Mouse (Mus musculus) skeletal muscle tissue, adult 2 months (tissue): ENCODE measurements at regions not wholly inside any gene's neighbourhood (a gene's known extent, or its start where the extent isn't known, plus 50 kb on each side); places are given as distances from the start of the nearest gene placed in this dataset.

Source experiments
- DNase-seq: peaks from one replicate; pipeline ENCODE4 v3.0.0-alpha.2; 2012; ENCODE audit warnings: low read depth, low spot score

DNA sequence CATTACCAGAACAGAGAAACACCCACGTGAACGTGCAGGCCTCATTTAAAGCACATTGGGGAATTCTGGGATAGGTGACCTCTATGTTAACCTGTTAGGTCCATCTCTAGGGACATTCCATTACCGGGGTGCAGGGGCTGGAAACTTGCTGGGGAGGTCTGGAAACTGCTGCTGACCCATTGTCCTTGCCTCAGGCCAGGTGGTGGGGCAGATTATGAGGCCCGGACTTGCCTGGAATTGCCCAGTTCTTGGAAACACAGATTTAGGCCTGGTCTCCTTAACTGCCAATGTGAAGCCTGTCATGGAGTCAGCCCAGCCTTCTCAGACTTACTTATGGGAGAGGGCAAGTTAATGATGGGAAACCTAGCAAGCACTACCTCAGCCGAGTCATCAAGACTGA, 175.3 kb upstream of the Klf7 start:
- DNase-seq = no peak

DNA sequence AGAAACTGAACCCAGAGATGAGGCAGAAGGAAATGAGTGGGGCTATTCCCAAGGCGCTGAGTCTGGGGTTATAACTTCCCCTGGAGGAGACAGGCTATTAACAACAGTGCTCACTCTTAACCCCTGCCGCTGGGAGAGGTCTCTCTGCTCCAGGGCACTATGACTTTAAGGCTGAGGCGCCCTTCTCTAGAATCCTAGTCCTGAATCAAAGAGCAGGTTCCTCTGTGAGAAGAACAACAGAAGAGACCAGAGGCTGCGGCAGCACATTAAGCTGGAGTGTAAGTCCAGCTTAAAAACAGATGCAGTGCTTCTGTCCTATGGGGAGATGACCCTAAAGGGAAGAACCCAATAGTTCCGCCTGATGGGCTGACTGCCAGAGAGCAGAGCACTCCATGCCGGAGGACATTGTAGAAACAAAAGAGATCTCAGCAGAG, 173.4 kb upstream of the Klf7 start:
- DNase-seq = peak; percentile 35

DNA sequence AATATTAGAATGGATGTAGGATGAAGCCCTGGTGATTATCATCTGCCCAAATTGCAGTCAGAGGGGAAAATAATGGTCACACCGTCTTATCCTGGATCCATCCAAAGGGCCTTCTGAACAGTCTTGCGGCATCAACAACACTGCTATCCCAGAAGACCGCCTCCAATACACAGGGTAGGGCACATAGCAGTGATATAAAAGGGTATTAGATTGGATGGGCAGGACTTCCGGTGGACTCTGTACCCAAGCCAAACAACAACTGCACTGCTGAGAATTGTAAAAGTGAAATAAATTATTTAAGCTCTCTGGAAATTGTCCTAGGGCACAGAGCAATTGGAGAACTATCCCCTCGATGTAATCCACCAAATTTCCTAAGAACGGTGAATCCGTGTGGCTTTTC, 173.0 kb upstream of the Klf7 start:
- no peak for DNase-seq

DNA sequence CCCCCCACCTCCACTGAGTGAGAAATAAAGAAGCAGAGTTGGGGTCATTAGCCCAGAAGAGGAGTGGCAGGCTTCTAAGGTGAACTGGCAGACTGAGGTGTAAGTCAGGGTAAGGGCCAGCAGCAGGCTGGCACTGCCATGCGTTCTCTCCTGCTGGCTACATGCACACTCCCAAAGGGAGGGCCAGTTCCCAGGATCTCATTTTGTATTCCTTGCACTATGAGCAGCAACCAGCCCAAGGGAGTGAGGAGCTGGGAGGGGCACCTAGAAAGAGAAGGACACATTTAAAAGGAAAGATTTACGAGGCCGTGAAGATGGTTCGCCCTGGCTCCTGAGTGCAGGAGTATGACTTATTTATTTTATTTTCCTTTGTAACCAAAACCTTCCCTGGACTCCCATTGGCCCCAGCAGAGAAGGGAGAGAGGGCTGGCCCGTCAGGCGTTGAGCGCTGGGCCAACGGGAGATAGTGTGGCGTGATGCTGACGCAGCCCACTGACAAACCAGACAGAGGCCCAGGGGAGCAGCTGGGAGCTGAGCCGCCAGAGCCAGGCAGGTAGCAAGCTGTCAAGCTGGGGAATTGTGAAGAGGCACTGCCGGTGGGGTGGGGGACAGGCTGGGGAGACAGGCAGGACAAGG, 166.8 kb upstream of the Klf7 start:
- no peak for DNase-seq

DNA sequence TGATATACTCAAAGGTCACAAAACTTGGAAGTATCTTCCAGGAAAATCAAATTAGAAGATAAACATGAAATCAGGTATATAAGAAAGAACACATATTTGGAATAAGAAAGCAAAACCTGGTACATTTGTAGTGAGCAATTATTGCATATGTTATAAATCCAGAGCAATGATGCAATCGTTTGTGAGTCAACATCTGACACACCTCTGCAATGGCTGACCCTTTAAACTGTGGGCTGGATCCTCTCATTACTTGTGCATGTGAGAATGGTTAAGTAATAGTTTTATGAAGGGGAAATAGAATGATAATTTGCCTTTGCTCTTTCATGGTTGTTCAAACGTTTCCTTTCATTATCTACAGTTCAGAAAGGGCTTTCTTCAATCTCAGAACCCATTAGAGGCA, 165.0 kb upstream of the Klf7 start:
- no peak for DNase-seq

DNA sequence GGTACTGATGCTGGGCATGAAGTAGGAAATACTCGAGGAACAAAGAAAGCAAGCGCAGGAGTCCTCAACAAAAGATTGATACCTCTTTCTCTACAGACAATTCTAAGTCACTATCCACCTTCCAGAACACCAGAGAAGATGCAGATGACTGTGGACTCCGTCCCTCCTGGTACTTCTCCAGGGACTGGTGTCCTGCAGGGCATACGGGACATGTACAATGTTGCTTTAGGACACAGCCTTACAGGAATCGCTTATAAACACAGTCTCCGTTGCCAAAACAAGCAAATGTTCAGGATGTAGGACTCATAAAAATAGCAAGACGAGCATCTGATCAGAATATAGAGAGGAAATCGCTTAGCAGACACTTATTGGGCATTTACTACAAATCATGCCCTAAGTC, 162.6 kb upstream of the Klf7 start:
- DNase-seq = no peak

DNA sequence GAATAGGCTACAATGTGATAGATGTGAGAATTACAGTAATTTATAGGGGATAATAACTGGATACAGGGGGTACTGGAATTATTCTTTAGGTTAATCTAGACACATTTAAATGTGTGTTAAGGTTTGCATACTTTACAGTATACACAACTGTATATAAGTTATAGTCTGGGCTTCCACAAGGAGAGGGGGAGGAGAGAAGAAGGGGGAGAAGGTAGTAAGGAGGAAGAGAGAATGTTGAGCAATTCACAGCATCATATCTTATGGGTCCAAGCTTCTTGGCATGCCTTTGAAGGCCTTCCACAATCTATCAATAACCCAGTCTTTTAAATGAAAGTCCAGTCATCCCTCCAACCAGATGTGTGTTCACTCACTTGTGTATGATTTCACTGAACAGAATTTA, 153.8 kb upstream of the Klf7 start:
- no peak for DNase-seq

DNA sequence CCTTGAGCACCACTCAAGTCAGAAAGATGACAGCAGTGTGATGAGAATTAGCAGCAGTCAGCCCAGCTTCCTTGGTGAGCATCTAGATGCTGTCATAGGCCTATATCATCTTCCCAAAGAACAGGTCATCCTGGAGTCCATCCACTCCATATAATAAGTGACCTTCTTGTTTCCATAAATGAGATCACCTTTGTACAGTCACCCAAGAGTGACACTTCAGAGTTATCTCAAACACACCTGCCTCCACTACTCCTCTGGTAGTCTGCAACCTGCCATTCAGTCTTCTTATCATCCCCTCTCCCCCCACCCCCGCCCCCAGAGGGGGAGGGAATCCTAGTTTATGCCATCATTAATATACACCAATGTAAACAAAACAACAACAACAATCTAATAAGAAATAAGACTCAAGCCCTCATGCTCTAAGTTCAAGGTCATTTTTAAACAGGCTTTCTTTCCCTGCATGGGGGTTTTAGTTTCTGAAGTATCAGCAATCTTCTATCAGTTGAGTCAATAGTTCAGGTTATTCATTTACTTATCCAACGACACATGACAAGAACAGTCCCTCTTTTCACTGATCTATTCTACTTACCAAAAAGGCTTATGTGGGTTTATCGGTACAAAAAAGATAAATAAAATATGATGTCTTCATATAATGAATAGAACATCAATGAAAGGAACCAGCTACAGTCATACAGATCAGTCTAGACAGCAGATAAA, 153.2 kb upstream of the Klf7 start:
- no peak for DNase-seq

DNA sequence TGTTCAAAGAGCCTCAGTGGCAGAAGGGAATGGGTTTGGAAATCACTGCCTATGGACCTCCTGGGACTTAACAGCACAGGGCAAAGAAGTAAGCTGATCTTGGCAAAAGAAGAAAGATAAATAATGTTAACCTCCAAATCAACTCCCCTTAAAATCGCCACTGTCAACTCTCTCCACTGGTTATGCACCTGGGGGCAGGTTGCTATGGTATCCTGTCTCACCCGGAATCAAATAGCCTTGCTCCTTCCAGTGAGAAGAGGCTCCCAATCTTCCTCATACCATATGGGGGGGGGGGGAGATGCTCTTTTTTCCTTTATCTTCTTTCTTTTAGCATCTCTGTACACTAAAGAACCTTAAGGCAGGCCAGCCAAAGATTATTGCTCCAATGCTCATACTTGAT, 135.2 kb upstream of the Klf7 start:
- no peak for DNase-seq

DNA sequence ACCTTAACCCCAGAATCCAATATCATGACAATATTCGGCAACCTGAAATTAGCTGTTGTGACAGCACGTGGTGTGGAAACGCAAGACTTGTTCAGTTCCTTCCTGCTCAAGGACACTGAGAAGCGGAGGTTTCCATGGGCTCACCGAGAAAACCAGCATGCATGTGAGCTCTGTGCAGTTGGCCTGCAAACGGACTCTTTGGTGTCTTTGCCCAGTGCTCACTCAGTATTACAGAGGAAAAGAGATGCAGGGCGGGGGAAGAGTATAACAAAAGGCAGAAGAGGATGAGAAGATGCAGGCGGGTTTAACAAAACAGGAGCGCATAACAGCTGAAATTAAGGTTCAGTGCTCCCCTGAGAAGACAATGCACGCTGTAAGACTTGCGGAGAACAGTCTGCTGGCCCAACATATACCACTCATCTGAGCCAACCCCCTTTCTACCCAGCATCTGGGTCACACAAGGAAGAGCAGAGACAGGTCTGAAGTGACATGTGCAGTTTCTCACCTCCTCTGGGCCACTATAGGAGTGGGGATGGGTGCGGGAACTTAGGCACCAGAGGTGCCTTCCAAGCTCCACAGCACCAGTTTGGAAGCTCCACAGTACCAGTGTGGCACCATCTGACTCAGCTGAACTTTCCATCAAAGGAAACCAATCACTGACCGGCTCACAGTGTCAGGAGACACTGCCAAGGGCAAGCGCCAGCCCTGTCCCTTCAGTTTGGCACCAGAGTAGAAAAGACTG, 133.6 kb upstream of the Klf7 start:
- DNase-seq = no peak

DNA sequence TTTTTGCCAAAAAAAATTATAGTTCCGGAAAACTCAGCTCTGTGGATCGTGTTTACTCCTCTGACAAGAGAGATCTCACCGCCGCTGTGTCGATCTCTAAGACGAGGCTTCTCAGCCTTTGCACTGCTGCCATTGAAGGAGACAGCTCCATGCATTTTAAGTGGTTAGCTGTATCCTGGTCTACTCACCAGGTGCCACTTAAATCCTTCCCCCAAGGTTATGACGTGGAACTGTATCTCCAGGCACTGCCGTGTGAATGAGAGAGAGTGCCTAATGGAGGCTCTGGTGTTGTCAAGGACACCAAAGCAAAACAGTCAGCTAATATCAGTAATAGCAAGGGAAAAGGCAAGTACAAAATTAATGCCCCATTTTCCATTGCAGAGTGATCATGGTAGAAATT, 132.6 kb upstream of the Klf7 start:
- no peak for DNase-seq

DNA sequence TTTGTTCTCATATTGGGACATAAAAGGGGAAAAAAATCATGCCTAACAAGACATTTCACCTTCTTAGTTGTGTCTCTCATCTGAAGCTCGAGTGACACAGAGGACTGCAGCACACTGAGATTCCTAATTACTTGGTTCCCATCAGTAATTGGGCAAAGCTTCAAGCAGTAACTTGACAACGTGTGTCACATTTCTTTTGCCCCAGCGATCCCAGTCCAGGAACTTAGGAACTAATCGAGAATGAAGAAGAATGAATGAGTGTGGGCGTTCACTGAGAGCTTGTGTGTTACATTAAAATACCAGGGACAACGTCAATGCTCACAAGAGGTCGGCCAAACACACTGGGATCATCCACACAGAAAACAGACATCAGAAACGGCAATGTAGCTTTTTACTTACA, 131.9 kb upstream of the Klf7 start:
- DNase-seq = no peak

DNA sequence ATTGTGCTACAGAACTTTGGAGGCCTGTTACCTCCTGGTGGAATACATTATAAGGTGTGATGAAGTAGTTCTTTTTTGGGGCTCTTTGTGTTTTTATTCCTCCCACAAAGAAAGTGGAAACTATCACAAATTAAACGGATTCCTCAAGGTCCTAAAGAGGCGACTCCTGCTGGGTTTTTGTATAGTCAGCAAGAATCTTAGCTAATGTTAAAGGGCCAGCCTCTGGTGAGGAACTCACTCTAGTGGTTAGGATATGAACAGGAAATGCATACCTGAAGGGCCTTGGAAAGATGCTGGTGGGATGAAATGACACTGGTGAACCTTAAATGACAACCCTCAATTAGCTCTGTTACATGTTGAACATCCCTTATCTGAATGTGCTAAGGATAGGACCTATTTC, 120.3 kb upstream of the Klf7 start:
- DNase-seq = no peak

DNA sequence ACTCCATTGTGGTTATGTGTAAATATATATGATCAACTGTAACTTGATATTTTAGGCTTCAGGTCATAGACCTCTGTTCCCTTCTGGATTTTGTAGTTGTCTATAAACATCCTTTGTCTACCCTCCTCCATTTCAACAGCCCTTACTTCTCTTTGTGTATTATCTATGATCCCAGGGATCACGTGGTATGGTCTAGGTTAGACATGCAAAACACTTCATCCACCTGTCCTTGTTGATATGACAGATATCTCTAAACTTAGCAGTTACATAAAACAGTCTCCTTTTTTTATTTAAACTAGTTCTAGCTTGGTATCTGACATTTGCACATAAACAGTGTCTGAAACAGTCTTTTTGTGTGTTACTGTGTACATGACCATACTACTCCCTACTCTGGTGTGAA, 107.6 kb upstream of the Klf7 start:
- no peak for DNase-seq

DNA sequence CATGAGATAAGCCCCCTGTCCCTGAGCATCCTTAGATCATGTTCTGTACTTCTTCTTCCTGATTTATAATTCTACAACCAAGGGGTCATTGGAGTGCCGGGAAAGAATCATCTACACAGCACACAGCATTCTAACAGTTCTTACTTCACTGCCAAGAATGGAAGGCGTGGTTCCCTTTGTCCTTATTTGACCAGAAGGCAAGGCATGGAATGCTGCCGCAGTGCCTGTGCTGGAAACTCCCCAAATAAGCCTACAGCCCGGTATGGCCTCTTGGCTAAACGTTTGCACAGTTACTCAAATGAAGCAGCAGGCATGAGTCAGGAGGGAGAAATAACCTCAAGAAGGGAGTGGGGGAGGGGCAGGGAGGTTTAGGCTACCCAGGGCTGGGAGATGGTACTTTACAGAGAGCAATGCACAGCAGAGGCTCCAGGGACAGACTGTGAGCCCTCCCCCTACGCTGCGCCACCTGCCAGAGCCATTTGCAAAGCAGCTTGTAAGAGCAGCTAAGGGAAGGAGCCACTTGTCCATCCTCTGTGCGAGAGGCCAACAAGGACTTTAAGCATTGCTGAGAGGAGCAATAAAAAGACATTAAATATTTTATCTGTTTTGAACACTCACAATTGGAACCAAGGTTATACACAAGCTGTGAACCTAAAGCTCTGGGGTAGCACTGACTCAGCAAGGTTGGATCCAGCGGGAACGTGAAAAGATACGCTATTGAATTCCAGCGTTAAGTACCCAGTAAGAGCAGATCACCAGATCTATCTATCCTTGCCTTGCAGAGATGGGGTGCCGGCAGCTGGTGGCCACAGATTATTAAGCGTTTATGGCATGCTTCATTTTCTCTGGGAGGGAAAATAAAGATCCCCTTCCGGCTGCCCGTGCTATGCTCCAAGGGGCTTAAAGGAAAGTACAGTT, 104.2 kb upstream of the Klf7 start:
- DNase-seq = peak; percentile 68

DNA sequence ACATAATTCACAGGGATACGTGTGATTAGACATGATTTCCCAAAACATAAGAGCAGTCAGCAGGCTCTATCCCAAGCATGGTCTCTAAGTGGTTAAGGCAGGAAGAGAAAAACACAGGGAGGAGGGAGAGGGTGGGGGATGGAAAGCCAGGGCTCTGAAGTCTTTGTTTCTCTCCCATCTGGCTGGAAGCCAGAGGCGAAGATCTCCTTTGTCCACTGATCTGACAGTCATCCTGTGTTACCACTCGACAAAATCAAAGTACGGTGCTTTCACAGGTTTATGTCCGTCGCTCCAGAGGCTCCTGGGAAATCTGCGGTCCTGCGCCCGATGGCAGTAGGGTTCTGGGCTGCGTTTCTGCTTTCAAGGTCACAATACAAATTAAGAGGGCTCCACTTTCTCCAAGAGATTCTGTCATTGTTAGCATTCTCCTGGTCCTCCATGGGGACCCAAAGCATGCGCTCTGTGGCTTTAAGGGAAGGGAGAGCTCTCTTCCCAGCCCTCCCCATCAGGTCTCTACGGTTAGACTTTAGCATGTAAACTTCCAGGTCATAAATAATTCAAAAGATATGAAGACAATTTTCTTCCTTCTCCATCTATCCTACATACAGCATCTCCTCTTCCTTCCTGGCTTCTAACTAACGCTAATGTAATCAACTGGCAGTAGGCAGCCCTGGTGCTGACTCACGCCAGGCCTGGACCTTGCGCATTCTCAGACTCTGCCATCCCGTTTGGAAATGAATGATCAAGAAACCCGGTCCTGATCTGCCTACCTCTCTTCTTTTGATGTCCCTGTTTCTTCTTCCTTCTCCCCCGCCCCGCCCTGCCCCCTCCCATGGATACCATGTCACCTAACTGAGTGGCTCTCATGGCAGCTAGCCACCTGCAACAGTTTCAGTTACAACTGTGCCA, 102.0 kb upstream of the Klf7 start:
- DNase-seq = peak; percentile 11

DNA sequence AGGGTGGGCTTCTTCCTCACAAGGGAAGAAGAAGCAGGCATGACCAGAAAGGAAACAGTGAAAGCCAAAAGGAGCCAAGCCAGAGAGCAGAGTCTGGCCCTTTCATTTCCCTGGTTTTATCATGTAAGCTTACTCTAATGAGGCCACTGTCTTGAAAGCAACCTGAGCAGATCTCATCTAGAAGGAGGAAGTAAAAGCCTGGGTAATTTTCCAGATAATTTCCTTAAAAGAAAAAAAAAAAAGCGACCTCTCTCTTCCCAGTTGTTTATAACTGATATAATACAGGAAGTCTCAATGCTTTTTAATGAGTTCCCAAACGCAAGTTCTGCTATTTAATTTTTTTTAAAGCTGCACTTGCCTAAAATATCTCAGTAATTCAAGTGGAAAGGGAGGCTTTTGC, 100.4 kb upstream of the Klf7 start:
- no peak for DNase-seq

DNA sequence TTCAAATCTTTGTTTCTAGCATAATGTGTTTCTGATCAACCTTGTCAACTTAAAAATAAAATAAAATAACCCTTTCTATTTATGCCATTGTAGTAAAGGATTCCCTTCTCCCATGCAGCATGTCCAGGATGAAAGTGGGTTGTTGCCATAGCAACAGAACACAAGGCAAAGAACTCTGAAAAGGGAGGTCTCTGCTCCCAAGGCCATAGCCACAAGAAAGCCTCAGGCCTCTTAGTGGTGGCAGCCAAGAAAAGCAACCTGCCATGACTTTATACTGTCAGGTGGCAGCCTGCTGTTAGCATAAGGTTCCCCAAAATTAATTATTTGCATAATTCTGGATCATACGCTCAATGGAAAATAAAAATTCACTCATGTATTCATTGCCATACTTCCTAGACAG, 98.4 kb upstream of the Klf7 start:
- DNase-seq = no peak

DNA sequence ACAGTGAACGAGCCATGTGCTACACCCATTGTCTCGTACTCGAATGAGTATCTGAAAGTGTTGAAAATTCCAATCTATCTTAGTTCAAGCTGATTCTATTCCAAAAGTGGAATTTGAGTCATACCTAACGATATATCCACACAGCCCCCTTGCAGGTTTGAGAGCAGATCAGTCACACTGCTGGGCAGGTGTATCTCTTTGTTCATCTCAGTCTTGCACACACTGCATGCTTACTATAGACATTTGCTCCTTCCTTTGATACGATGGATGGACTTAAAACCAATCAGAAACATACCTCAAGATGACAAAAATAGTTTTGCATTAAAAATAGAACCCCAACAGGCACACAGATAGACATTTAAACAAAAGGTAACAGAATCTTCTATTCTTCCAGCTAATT, 98.0 kb upstream of the Klf7 start:
- no peak for DNase-seq

DNA sequence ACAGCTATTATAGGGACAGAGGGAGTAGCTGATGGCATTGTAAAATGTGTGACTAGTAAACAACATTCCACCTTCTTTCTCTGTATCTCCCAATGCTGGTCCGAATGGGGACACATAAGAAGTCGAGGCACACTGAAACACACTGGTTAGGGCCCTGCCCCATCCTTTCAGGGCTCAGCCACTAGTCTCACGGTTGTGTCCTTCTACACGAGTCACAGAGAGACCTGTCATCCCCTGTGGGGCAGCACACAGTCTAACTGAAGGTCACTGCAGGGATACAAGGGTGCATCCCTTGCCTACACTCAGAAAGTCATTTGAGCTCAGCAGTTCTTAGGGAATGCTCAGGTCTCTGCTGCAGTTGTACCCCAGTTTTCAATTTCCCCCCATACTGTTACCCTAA, 93.6 kb upstream of the Klf7 start:
- DNase-seq = no peak

DNA sequence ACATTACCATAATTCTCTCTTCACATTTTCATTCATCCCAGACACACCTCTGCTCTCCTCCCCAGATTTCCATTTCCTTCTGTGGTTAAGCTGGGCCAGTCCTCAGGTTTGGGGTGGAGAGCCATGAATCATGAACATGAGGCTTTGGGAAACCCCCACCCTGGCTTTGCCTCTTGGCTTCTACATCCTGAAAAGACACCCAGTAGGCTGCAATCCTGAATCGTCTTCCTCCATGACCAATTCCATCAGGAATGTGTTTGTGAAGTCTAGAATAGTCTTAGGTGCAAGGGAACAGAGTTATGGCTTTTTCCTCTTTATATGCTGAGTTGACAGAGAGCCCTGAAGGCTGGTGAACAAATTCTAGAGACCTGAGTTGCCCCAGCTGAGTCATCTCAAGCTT, 87.0 kb upstream of the Klf7 start:
- no peak for DNase-seq
